Mouse (Mus musculus): ENCODE measurements around the gene Mettl5. TPM values are rescaled to one million over a fixed set of nuclear protein-coding genes. Genes with fewer than 3 reads are reported as not detected.

The Mettl5 gene
- total RNA-seq, 2 experiments from 2014 or later: 26.0 to 27.1 TPM

GRCm38 (mm10) chr2:69860972-69861452 is 24.4 kb downstream of the Mettl5 start:
- DNase-seq (ENCODE audit: low spot score in 2 of 2): no peak

- no peak for DNase-seq (ENCODE audit: low spot score in 2 of 2)
These were observed 27.5 kb downstream of the Mettl5 start for GRCm38 (mm10) chr2:69857882-69858281.

GRCm38 (mm10) chr2:69856392-69856791 is 29.0 kb downstream of the Mettl5 start:
- no peak for DNase-seq (ENCODE audit: low spot score in 2 of 2)

GRCm38 (mm10) chr2:69851427-69852058 is 33.9 kb downstream of the Mettl5 start:
- DNase-seq (ENCODE audit: low spot score in 2 of 2): no peak

GRCm38 (mm10) chr2:69849215-69849614 is 36.2 kb downstream of the Mettl5 start:
- DNase-seq (ENCODE audit: low spot score in 2 of 2): no peak

- no peak for DNase-seq (ENCODE audit: low spot score in 2 of 2)
These were observed 45.2 kb downstream of the Mettl5 start for GRCm38 (mm10) chr2:69840261-69840660.

- DNase-seq (ENCODE audit: low spot score in 2 of 2): no peak
These were observed 46.7 kb downstream of the Mettl5 start for GRCm38 (mm10) chr2:69838707-69839106.

- DNase-seq (ENCODE audit: low spot score in 2 of 2): no peak
These were observed 47.4 kb downstream of the Mettl5 start for GRCm38 (mm10) chr2:69837996-69838395.

- no peak for DNase-seq (ENCODE audit: low spot score in 2 of 2)
These were observed 48.0 kb downstream of the Mettl5 start for GRCm38 (mm10) chr2:69837244-69837967.

- DNase-seq (ENCODE audit: low spot score in 2 of 2): no peak
These were observed 55.3 kb downstream of the Mettl5 start for GRCm38 (mm10) chr2:69830116-69830515.

- no peak for DNase-seq (ENCODE audit: low spot score in 2 of 2)
These were observed 55.7 kb downstream of the Mettl5 start for GRCm38 (mm10) chr2:69829680-69830079.

- DNase-seq (ENCODE audit: low spot score in 2 of 2): no peak
These were observed 57.4 kb downstream of the Mettl5 start for GRCm38 (mm10) chr2:69828031-69828430.

- DNase-seq (ENCODE audit: low spot score in 2 of 2): no peak
These were observed 59.0 kb downstream of the Mettl5 start for GRCm38 (mm10) chr2:69826380-69826779.

- no peak for DNase-seq (ENCODE audit: low spot score in 2 of 2)
These were observed 59.5 kb downstream of the Mettl5 start for GRCm38 (mm10) chr2:69825898-69826297.

GRCm38 (mm10) chr2:69823129-69823677 is 62.2 kb downstream of the Mettl5 start:
- no peak for DNase-seq (ENCODE audit: low spot score in 2 of 2)

GRCm38 (mm10) chr2:69822361-69823128 is 62.9 kb downstream of the Mettl5 start:
- DNase-seq (ENCODE audit: low spot score in 2 of 2): peak; percentile 26 to 28

GRCm38 (mm10) chr2:69821711-69822110 is 63.7 kb downstream of the Mettl5 start, which contains the start of gene Klhl23:
TSS of gene Klhl23 (plus strand) at chr2:69821944.
- no peak for DNase-seq (ENCODE audit: low spot score in 2 of 2)
